In genomic region chr1:184605666-184606065, GRCm38 (mm10) we compare ENCODE assay signal across 27 mouse cellular contexts.
"Had no signal": no experiment of that assay in that cellular context is flagged by ENCODE, and none has a peak within 500 bp of the region (broad histone marks: within the 10 kb centered on the region; RNA-seq: fewer than 3 reads in every experiment).

No protein-coding gene starts in this region.

- H3K9ac ChIP-seq: embryonic facial prominence, embryonic 12.5 days; embryonic facial prominence, embryonic 13.5 days; embryonic facial prominence, embryonic 15.5 days; forebrain, embryonic 12.5 days; forebrain, embryonic 13.5 days; forebrain, embryonic 15.5 days; forebrain, postnatal 0 days had no signal

- H3K27me3 ChIP-seq: embryonic facial prominence, embryonic 12.5 days; embryonic facial prominence, embryonic 13.5 days; embryonic facial prominence, embryonic 15.5 days; forebrain, embryonic 12.5 days; forebrain, embryonic 13.5 days; forebrain, embryonic 15.5 days had no signal

- H3K27ac ChIP-seq: embryonic facial prominence, embryonic 10.5 days; embryonic facial prominence, embryonic 12.5 days; embryonic facial prominence, embryonic 13.5 days; embryonic facial prominence, embryonic 15.5 days; forebrain, embryonic 10.5 days; forebrain, embryonic 12.5 days; forebrain, embryonic 13.5 days; forebrain, embryonic 15.5 days; heart, adult 2 months had no signal

- DNase-seq: cerebellum, adult 8-10 months; cerebellum, adult 9-10 months; cerebellum, adult 9-11 months; cerebellum, postnatal 10 days; cerebellum, postnatal 14 days; cerebellum, postnatal 25 days; cerebellum, postnatal 36 days; embryo, embryonic 11 days; forebrain, postnatal 0 days; gastrocnemius, adult 2 months; gastrocnemius, postnatal 10 days; gastrocnemius, postnatal 14 days; gastrocnemius, postnatal 25 days; gastrocnemius, postnatal 36 days; heart, adult 18-20 months; heart, adult 2 months had no signal

- H3K4me1 ChIP-seq: embryonic facial prominence, embryonic 10.5 days; embryonic facial prominence, embryonic 12.5 days; embryonic facial prominence, embryonic 13.5 days; embryonic facial prominence, embryonic 15.5 days; forebrain, embryonic 12.5 days had no signal

- ATAC-seq: forebrain, embryonic 13.5 days; forebrain, embryonic 14.5 days; forebrain, embryonic 15.5 days; forebrain, embryonic 16.5 days; forebrain, postnatal 0 days had no signal

- H3K9me3 ChIP-seq: embryonic facial prominence, embryonic 10.5 days; embryonic facial prominence, embryonic 12.5 days; embryonic facial prominence, embryonic 13.5 days; embryonic facial prominence, embryonic 15.5 days; forebrain, embryonic 10.5 days; forebrain, embryonic 12.5 days; forebrain, embryonic 13.5 days; forebrain, embryonic 15.5 days had no signal

- H3K4me3 ChIP-seq: embryonic facial prominence, embryonic 10.5 days; embryonic facial prominence, embryonic 12.5 days; embryonic facial prominence, embryonic 13.5 days; embryonic facial prominence, embryonic 15.5 days; erythroblast, embryonic 14.5 days; forebrain, embryonic 10.5 days; forebrain, embryonic 12.5 days; forebrain, embryonic 13.5 days; forebrain, embryonic 15.5 days; gastrocnemius, adult 2 months; heart, adult 2 months had no signal

- H3K4me2 ChIP-seq: embryonic facial prominence, embryonic 12.5 days; embryonic facial prominence, embryonic 13.5 days; embryonic facial prominence, embryonic 15.5 days; forebrain, embryonic 12.5 days; forebrain, embryonic 13.5 days; forebrain, embryonic 15.5 days had no signal

- H3K36me3 ChIP-seq: embryonic facial prominence, embryonic 10.5 days; embryonic facial prominence, embryonic 12.5 days; embryonic facial prominence, embryonic 13.5 days; embryonic facial prominence, embryonic 15.5 days; forebrain, embryonic 10.5 days; forebrain, embryonic 12.5 days; forebrain, embryonic 15.5 days had no signal
